Mouse (Mus musculus) myocyte (in vitro differentiated cells): ENCODE results near the gene Large1.

ENCODE experiments used
- E2F4 ChIP-seq: IDR thresholded peaks from one replicate; pipeline ENCODE4 v1.6.1; 2011; ENCODE audit warnings: mild to moderate bottlenecking, control low read depth, moderate library complexity; ENCODE audit not compliant: insufficient read depth
- TCF3 ChIP-seq: IDR thresholded peaks from one replicate; pipeline ENCODE4 v1.6.1; 2011; ENCODE audit warnings: low read depth, control low read depth; ENCODE audit not compliant: insufficient read length

DNA sequence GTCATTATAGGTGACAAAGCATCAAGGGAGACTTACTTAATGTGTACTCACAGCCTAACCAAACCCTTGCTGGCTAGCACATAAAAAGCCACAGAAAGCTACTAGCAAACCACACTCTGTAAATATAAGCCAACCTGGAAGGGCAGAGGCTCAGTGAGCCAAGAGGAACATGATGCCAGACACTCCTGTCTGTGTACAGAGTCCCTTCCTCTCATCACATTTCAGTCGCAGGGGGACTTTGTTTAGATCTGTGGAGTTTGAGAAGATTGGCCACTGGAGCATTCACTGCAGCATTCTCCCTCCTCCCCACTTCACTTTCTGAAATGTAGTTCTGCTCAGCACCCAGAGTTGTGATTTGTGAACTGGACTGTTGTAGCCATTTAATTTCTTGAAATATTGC is 291.9 kb downstream of the Large1 start:
- TF ChIP-seq TCF3 (no peak), E2F4 (no peak)
